18 mouse cellular contexts compared by ENCODE assay signal in genomic region chr11:84048411-84048810, GRCm38 (mm10). TPM values are rescaled to one million over a fixed set of nuclear protein-coding genes. Genes with fewer than 3 reads are reported as not detected.
DNase-seq lines count a peak whose midpoint lies in the region; ATAC-seq and TF ChIP-seq lines count a peak whose summit lies in the region.
"Had no signal": no experiment of that assay in that cellular context is flagged by ENCODE, and none has a peak within 500 bp of the region (broad histone marks: within the 10 kb centered on the region; RNA-seq: fewer than 3 reads in every experiment).

No protein-coding gene starts in this region.

- no peaks in the 10 kb centered on the region for H3K36me3 ChIP-seq in neural tube, embryonic 11.5 days (ENCODE audit: control insufficient read depth, insufficient read depth, low read length)
- no peaks in the 10 kb centered on the region for H3K36me3 ChIP-seq in forebrain, embryonic 14.5 days (ENCODE audit: control insufficient read depth, insufficient read depth, low read length)
- no peaks in the 10 kb centered on the region for H3K36me3 ChIP-seq in heart, embryonic 11.5 days (ENCODE audit: control insufficient read depth, insufficient read depth, low read length)
- H3K36me3 ChIP-seq: heart, embryonic 10.5 days; liver, embryonic 13.5 days; neural tube, embryonic 12.5 days had no signal

- H3K4me1 ChIP-seq in neural tube, embryonic 11.5 days (ENCODE audit: control insufficient read depth, insufficient read depth, low read length): peaks cover 7% of the 10 kb centered on the region; the same call in 1 of the 2 replicates
- peaks cover 29% of the 10 kb centered on the region for H3K4me1 ChIP-seq in forebrain, embryonic 14.5 days (ENCODE audit: control insufficient read depth, insufficient read depth, low read length)
- H3K4me1 ChIP-seq in heart, embryonic 11.5 days (ENCODE audit: control insufficient read depth, insufficient read depth, low read length): no peaks in the 10 kb centered on the region

- peak in 1 of 2 experiments; percentile 43 for DNase-seq in layer of hippocampus, adult 2 months (ENCODE audit: low spot score in 2 of 2)
- DNase-seq in layer of hippocampus, postnatal 14 days (ENCODE audit: low spot score in 2 of 2): no peak
- DNase-seq in neural tube, embryonic 11.5 days (ENCODE audit: low spot score): no peak
- DNase-seq in neural tube, embryonic 10.5 days (ENCODE audit: extremely low spot score, low spot score): no peak
- DNase-seq in forebrain, embryonic 14.5 days (ENCODE audit: low spot score): peak; percentile 74
- peak; percentile 26 for DNase-seq in retina, embryonic 14.5 days (ENCODE audit: low spot score)
- DNase-seq in Muller cell, postnatal 12 days (ENCODE audit: inconsistent ontology term): no peak
- DNase-seq: adrenal gland, postnatal 14 days; cerebellum, postnatal 25 days; gastrocnemius, postnatal 10 days; liver, embryonic 13.5 days; right cerebral cortex, adult 18-20 months; thymus, postnatal 4 days had no signal

- TF ChIP-seq CTCF in layer of hippocampus, adult 2 months (conservative IDR thresholded peaks at IDR 0.05): no peak

- no peak overlapping the region for H3K4me2 ChIP-seq in neural tube, embryonic 11.5 days (ENCODE audit: low read depth)
- H3K4me2 ChIP-seq in forebrain, embryonic 14.5 days (ENCODE audit: low read length): no peak overlapping the region
- no peak overlapping the region for H3K4me2 ChIP-seq in heart, embryonic 11.5 days
- H3K4me2 ChIP-seq: liver, embryonic 13.5 days; neural tube, embryonic 12.5 days had no signal

- 60% methylated on average over 10 of the region's 10 CpGs for WGBS in neural tube, embryonic 11.5 days
- WGBS in forebrain, embryonic 14.5 days: 62% methylated on average over 10 of the region's 10 CpGs
- 79% methylated on average over 10 of the region's 10 CpGs for WGBS in heart, embryonic 11.5 days (ENCODE audit: insufficient replicate concordance)

- H3K27ac ChIP-seq in layer of hippocampus, adult 2 months: peak overlapping the region; percentile 63
- 0 out of 2 replicates have a peak overlapping the region, but pooled peaks have one; percentile 14 for H3K27ac ChIP-seq in neural tube, embryonic 11.5 days (ENCODE audit: low read depth, low read length)
- peak overlapping the region; percentile 6; the same call in 1 of the 2 replicates for H3K27ac ChIP-seq in forebrain, embryonic 14.5 days (ENCODE audit: low read depth, low read length)
- H3K27ac ChIP-seq in heart, embryonic 11.5 days (ENCODE audit: low read depth, low read length): no peak overlapping the region
- H3K27ac ChIP-seq: heart, embryonic 10.5 days; liver, embryonic 13.5 days; neural tube, embryonic 12.5 days had no signal

- H3K4me3 ChIP-seq in layer of hippocampus, adult 2 months: no peak overlapping the region
- no peak overlapping the region for H3K4me3 ChIP-seq in neural tube, embryonic 11.5 days (ENCODE audit: low read depth, low read length)
- H3K4me3 ChIP-seq in forebrain, embryonic 14.5 days (ENCODE audit: low read depth, low read length): no peak overlapping the region
- no peak overlapping the region for H3K4me3 ChIP-seq in heart, embryonic 11.5 days (ENCODE audit: low read depth, low read length)
- H3K4me3 ChIP-seq: heart, embryonic 10.5 days; liver, embryonic 13.5 days; neural tube, embryonic 12.5 days had no signal

- no peaks in the 10 kb centered on the region for H3K27me3 ChIP-seq in neural tube, embryonic 11.5 days (ENCODE audit: control insufficient read depth, insufficient read depth, low read length)
- H3K27me3 ChIP-seq in forebrain, embryonic 14.5 days (replicated peaks; ENCODE audit: control insufficient read depth, insufficient read depth, low read length): no peaks in the 10 kb centered on the region
- H3K27me3 ChIP-seq in heart, embryonic 11.5 days (ENCODE audit: control insufficient read depth, insufficient read depth, low read length): no peaks in the 10 kb centered on the region
- H3K27me3 ChIP-seq: liver, embryonic 13.5 days; neural tube, embryonic 12.5 days had no signal

- no peaks in the 10 kb centered on the region for H3K9me3 ChIP-seq in neural tube, embryonic 11.5 days (ENCODE audit: control insufficient read depth, low read length)
- H3K9me3 ChIP-seq in forebrain, embryonic 14.5 days (replicated peaks; ENCODE audit: control insufficient read depth, low read length): no peaks in the 10 kb centered on the region
- H3K9me3 ChIP-seq in heart, embryonic 11.5 days (replicated peaks; ENCODE audit: control insufficient read depth, low read length): no peaks in the 10 kb centered on the region
- H3K9me3 ChIP-seq: heart, embryonic 10.5 days; liver, embryonic 13.5 days; neural tube, embryonic 12.5 days had no signal

- no peak for ATAC-seq in neural tube, embryonic 11.5 days (ENCODE audit: insufficient read depth, low FRiP score, low TSS enrichment)
- peak; percentile 62 for ATAC-seq in forebrain, embryonic 14.5 days
- ATAC-seq in heart, embryonic 11.5 days (replicated peaks; ENCODE audit: insufficient number of reproducible peaks, low FRiP score, low TSS enrichment): no peak
- ATAC-seq: lung, postnatal 0 days had no signal

- H3K9ac ChIP-seq in neural tube, embryonic 11.5 days (ENCODE audit: low read length): no peak overlapping the region
- H3K9ac ChIP-seq in forebrain, embryonic 14.5 days (ENCODE audit: low read length): no peak overlapping the region
- H3K9ac ChIP-seq in heart, embryonic 11.5 days (ENCODE audit: low read depth, low read length): no peak overlapping the region
- H3K9ac ChIP-seq: liver, embryonic 13.5 days; neural tube, embryonic 12.5 days had no signal

RNA-seq across cellular contexts. Expression of gene Dusp14, which starts 20.6 kb away (rescaled TPM):
- 10 to 100 TPM; 30.9 to 36.3 TPM for total RNA-seq in layer of hippocampus, adult 2 months (2021)
- 10 to 100 TPM; 22.5 to 22.9 TPM for total RNA-seq in layer of hippocampus, postnatal 14 days (2021)
- 12.3 and 13.1 TPM in 2 replicates for polyA plus RNA-seq in neural tube, embryonic 11.5 days (2014; fragmentation: Nextera tagmentation; extraction: Ambion mirVana)
- 33.3 and 45.7 TPM in 2 replicates for polyA plus RNA-seq in forebrain, embryonic 14.5 days (2014; fragmentation: Nextera tagmentation; extraction: Ambion mirVana)
- 6.1 and 6.3 TPM in 2 replicates for polyA plus RNA-seq in heart, embryonic 11.5 days (2014; fragmentation: Nextera tagmentation; extraction: Ambion mirVana)
- total RNA-seq: megakaryocyte-erythroid progenitor cell, adult 5-6 weeks had no signal

Comparison
In these comparisons a context has a peak if more than half of its experiments do, and no peak if none do; other contexts are left out.
1. DNase-seq: peak in forebrain, embryonic 14.5 days (single experiment) and retina, embryonic 14.5 days (single experiment); none in layer of hippocampus, postnatal 14 days (0 of 2), neural tube, embryonic 11.5 days (single experiment), neural tube, embryonic 10.5 days (single experiment) and Muller cell, postnatal 12 days (single experiment).